Mouse (Mus musculus) adrenal gland, postnatal 14 days (tissue): ENCODE measurements at regions not wholly inside any gene's neighbourhood (a gene's known extent, or its start where the extent isn't known, plus 50 kb on each side); places are given as distances from the start of the nearest gene placed in this dataset.

Experiments used
- DNase-seq: peaks from one replicate; pipeline ENCODE4 v3.0.0; 2021; ENCODE audit warnings: mixed read lengths

- DNase-seq = no peak
These were observed 524.8 kb upstream of the Pappa start for GRCm38 (mm10) chr4:64599222-64599621.

- no peak for DNase-seq
These were observed 501.2 kb upstream of the Pappa start for GRCm38 (mm10) chr4:64622771-64623170.

- DNase-seq = no peak
These were observed 491.8 kb upstream of the Pappa start for GRCm38 (mm10) chr4:64632189-64632588.

- no peak for DNase-seq
These were observed 488.6 kb upstream of the Pappa start for GRCm38 (mm10) chr4:64635256-64635962.

- no peak for DNase-seq
These were observed 483.9 kb upstream of the Pappa start for GRCm38 (mm10) chr4:64640056-64640455.

- no peak for DNase-seq
These were observed 483.0 kb upstream of the Pappa start for GRCm38 (mm10) chr4:64640976-64641375.

GRCm38 (mm10) chr4:64645141-64645540 lies 478.8 kb upstream of the Pappa start:
- no peak for DNase-seq

GRCm38 (mm10) chr4:64654157-64654556 lies 469.8 kb upstream of the Pappa start:
- no peak for DNase-seq

- DNase-seq = no peak
These were observed 468.4 kb upstream of the Pappa start for GRCm38 (mm10) chr4:64655534-64655933.

GRCm38 (mm10) chr4:64663722-64664121 lies 460.3 kb upstream of the Pappa start:
- no peak for DNase-seq

GRCm38 (mm10) chr4:64667998-64668397 lies 456.0 kb upstream of the Pappa start:
- no peak for DNase-seq

- no peak for DNase-seq
These were observed 454.3 kb upstream of the Pappa start for GRCm38 (mm10) chr4:64669722-64670121.

GRCm38 (mm10) chr4:64676438-64676837 lies 447.5 kb upstream of the Pappa start:
- no peak for DNase-seq

- DNase-seq = no peak
These were observed 447.1 kb upstream of the Pappa start for GRCm38 (mm10) chr4:64676881-64677280.

- no peak for DNase-seq
These were observed 439.3 kb upstream of the Pappa start for GRCm38 (mm10) chr4:64684654-64685053.

- DNase-seq = no peak
These were observed 427.8 kb upstream of the Pappa start for GRCm38 (mm10) chr4:64696134-64696533.

- DNase-seq = no peak
These were observed 400.7 kb upstream of the Pappa start for GRCm38 (mm10) chr4:64723296-64723695.

GRCm38 (mm10) chr4:64724851-64725250 lies 399.1 kb upstream of the Pappa start:
- DNase-seq = no peak

- DNase-seq = no peak
These were observed 368.0 kb upstream of the Pappa start for GRCm38 (mm10) chr4:64755986-64756385.

GRCm38 (mm10) chr4:64768610-64769009 lies 355.4 kb upstream of the Pappa start:
- no peak for DNase-seq

- DNase-seq = no peak
These were observed 320.1 kb upstream of the Pappa start for GRCm38 (mm10) chr4:64803886-64804285.

GRCm38 (mm10) chr4:64804996-64805395 lies 319.0 kb upstream of the Pappa start:
- DNase-seq = no peak

- DNase-seq = no peak
These were observed 316.8 kb upstream of the Pappa start for GRCm38 (mm10) chr4:64807148-64807547.

- DNase-seq = no peak
These were observed 312.0 kb upstream of the Pappa start for GRCm38 (mm10) chr4:64811974-64812373.

GRCm38 (mm10) chr4:64812812-64813211 lies 311.2 kb upstream of the Pappa start:
- DNase-seq = no peak
